ENCODE assay signal across 8 mouse cellular contexts in the genomic region with DNA sequence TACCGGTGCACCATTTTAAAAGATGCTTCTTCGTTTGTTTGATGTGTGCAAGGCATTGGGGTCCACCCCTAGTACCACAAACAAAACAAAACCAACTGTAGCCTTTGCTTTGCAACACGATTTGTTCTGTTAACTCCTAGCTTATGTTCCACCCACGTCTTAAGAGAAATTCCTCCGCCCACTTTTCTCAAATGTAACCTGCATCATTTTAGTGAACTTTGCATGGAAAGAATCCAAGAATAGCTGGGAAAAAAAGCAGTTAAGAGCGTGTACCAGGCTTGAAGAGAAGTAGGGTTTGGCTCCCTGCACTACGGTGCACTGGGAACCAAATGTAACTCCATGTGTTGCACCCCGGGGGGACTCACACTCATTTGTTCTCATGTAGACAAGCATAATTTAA. TPM values are rescaled to one million over a fixed set of nuclear protein-coding genes. Genes with fewer than 3 reads are reported as not detected.
DNase-seq lines count a peak whose midpoint lies in the region; ATAC-seq and TF ChIP-seq lines count a peak whose summit lies in the region.

No protein-coding gene starts in this region.

- H3K27me3 ChIP-seq in heart, embryonic 14.5 days (ENCODE audit: control insufficient read depth, insufficient read depth, low read length) = no peaks in the 10 kb centered on the region
- H3K27me3 ChIP-seq in E14TG2a.4 (ENCODE audit: insufficient read depth, low read length) = no peaks in the 10 kb centered on the region
- no peaks in the 10 kb centered on the region for H3K27me3 ChIP-seq in forebrain, embryonic 12.5 days
- no peaks in the 10 kb centered on the region for H3K27me3 ChIP-seq in liver, embryonic 15.5 days

- no peak for DNase-seq in heart, adult 11 months
- DNase-seq in left cerebral cortex, postnatal 10 days (ENCODE audit: extremely low spot score in 1 of 2, low spot score in 2 of 2) = no peak
- no peak for DNase-seq in adrenal gland, postnatal 4 days (ENCODE audit: low spot score in 2 of 2)

- WGBS in heart, embryonic 14.5 days = 11% methylated on average over 8 of the region's 8 CpGs
- 24% methylated on average over 8 of the region's 8 CpGs for WGBS in forebrain, embryonic 12.5 days
- 9% methylated on average over 8 of the region's 8 CpGs for WGBS in liver, embryonic 15.5 days (ENCODE audit: insufficient replicate concordance)

- peak overlapping the region; percentile 99 for H3K9ac ChIP-seq in heart, embryonic 14.5 days (ENCODE audit: low read length)
- peak overlapping the region; percentile 100 for H3K9ac ChIP-seq in forebrain, embryonic 12.5 days
- H3K9ac ChIP-seq in liver, embryonic 15.5 days = peak overlapping the region; percentile 99

- TF ChIP-seq CTCF in E14TG2a.4 (conservative IDR thresholded peaks at IDR 0.05; ENCODE audit: low read length) = no peak

- H3K27ac ChIP-seq in heart, embryonic 14.5 days (replicated peaks in 1 of 2; ENCODE audit: control insufficient read depth in 1 of 2, insufficient read depth in 1 of 2, low read depth in 2 of 2, low read length in 2 of 2) = peak overlapping the region in 1 of 2 experiments; percentile 69; a peak in 1 of 4 replicates
- H3K27ac ChIP-seq in forebrain, embryonic 12.5 days = no peak overlapping the region
- H3K27ac ChIP-seq in liver, embryonic 15.5 days (replicated peaks) = peak overlapping the region; percentile 99; the same call in 1 of the 2 replicates

- H3K9me3 ChIP-seq in heart, embryonic 14.5 days (ENCODE audit: control insufficient read depth, low read length) = no peaks in the 10 kb centered on the region
- H3K9me3 ChIP-seq in E14TG2a.4 (ENCODE audit: low read length) = no peaks in the 10 kb centered on the region
- H3K9me3 ChIP-seq in forebrain, embryonic 12.5 days = no peaks in the 10 kb centered on the region
- no peaks in the 10 kb centered on the region for H3K9me3 ChIP-seq in liver, embryonic 15.5 days (replicated peaks)

- H3K4me2 ChIP-seq in heart, embryonic 14.5 days (ENCODE audit: low read length) = peak overlapping the region; percentile 66
- peak overlapping the region; percentile 63 for H3K4me2 ChIP-seq in forebrain, embryonic 12.5 days
- H3K4me2 ChIP-seq in liver, embryonic 15.5 days = peak overlapping the region; percentile 82

- H3K36me3 ChIP-seq in heart, embryonic 14.5 days (ENCODE audit: control insufficient read depth, insufficient read depth, low read length) = peaks cover 7% of the 10 kb centered on the region
- peaks cover 33% of the 10 kb centered on the region for H3K36me3 ChIP-seq in E14TG2a.4 (ENCODE audit: insufficient read depth, low read length)
- peaks cover 10% of the 10 kb centered on the region for H3K36me3 ChIP-seq in forebrain, embryonic 12.5 days (replicated peaks)
- H3K36me3 ChIP-seq in liver, embryonic 15.5 days (replicated peaks) = peaks cover 21% of the 10 kb centered on the region

- H3K4me3 ChIP-seq in heart, embryonic 14.5 days (ENCODE audit: control insufficient read depth in 1 of 2, insufficient read depth in 1 of 2, low read depth in 1 of 2, low read length in 2 of 2) = peak overlapping the region; percentile 91 to 96; a peak in 3 of 4 replicates
- peak overlapping the region; percentile 94 for H3K4me3 ChIP-seq in E14TG2a.4 (replicated peaks; ENCODE audit: low read length)
- H3K4me3 ChIP-seq in forebrain, embryonic 12.5 days (replicated peaks) = peak overlapping the region; percentile 99
- peak overlapping the region; percentile 94 for H3K4me3 ChIP-seq in liver, embryonic 15.5 days (replicated peaks)

- intact Hi-C loops in left cerebral cortex, postnatal 10 days (cut with DNase I) = loop anchor here (2.0 kb wide), 1 partner anchor 33 kb away; the partner anchor contains the start of gene Pcbd2

- ATAC-seq in heart, embryonic 14.5 days (ENCODE audit: insufficient number of reproducible peaks, insufficient read depth, low FRiP score, low read depth) = no peak
- no peak for ATAC-seq in forebrain, embryonic 12.5 days (ENCODE audit: low FRiP score)
- no peak for ATAC-seq in liver, embryonic 15.5 days (ENCODE audit: insufficient read depth)
- no peak for ATAC-seq in frontal cortex, adult (ENCODE audit: low TSS enrichment)

- H3K4me1 ChIP-seq in heart, embryonic 14.5 days (ENCODE audit: control insufficient read depth in 2 of 2, insufficient read depth in 2 of 2, low read length in 2 of 2) = peaks cover 4 to 26% of the 10 kb centered on the region in 2 experiments
- H3K4me1 ChIP-seq in E14TG2a.4 (replicated peaks; ENCODE audit: low read depth, low read length) = peaks cover 63% of the 10 kb centered on the region
- peaks cover 25% of the 10 kb centered on the region for H3K4me1 ChIP-seq in forebrain, embryonic 12.5 days
- peaks cover 32% of the 10 kb centered on the region for H3K4me1 ChIP-seq in liver, embryonic 15.5 days (replicated peaks)

RNA-seq across cellular contexts. Expression of gene B230219D22Rik, which starts 1.2 kb away (rescaled TPM):
- 74.8 and 75.4 TPM in 2 replicates for polyA plus RNA-seq in heart, embryonic 14.5 days (2014; fragmentation: Nextera tagmentation; extraction: Ambion mirVana)
- 68.7 and 71.2 TPM in 2 replicates for polyA plus RNA-seq in forebrain, embryonic 12.5 days (2016; fragmentation: Nextera tagmentation; extraction: Ambion mirVana)
- polyA plus RNA-seq in liver, embryonic 15.5 days (2015; fragmentation: Nextera tagmentation; extraction: Ambion mirVana) = 10.7 and 11.3 TPM in 2 replicates
- total RNA-seq in left cerebral cortex, postnatal 10 days (2021) = 10 to 100 TPM; 90.4 to 92.0 TPM
- 10 to 100 TPM; 64.5 to 66.0 TPM for total RNA-seq in adrenal gland, postnatal 4 days (2021)

RNA-seq across cellular contexts. Expression of gene Txndc15, which starts 20.3 kb away (rescaled TPM):
- 69.6 and 70.5 TPM in 2 replicates for polyA plus RNA-seq in heart, embryonic 14.5 days (2014; fragmentation: Nextera tagmentation; extraction: Ambion mirVana)
- polyA plus RNA-seq in forebrain, embryonic 12.5 days (2016; fragmentation: Nextera tagmentation; extraction: Ambion mirVana) = 86.3 and 93.3 TPM in 2 replicates
- polyA plus RNA-seq in liver, embryonic 15.5 days (2015; fragmentation: Nextera tagmentation; extraction: Ambion mirVana) = 28.9 and 31.0 TPM in 2 replicates
- 10 to 100 TPM; 62.9 to 68.8 TPM for total RNA-seq in left cerebral cortex, postnatal 10 days (2021)
- total RNA-seq in adrenal gland, postnatal 4 days (2021) = 10 to 100 TPM; 53.9 to 54.3 TPM

RNA-seq across cellular contexts. Expression of gene Pcbd2, which starts 33.1 kb away (rescaled TPM):
- polyA plus RNA-seq in heart, embryonic 14.5 days (2014; fragmentation: Nextera tagmentation; extraction: Ambion mirVana) = 58.7 and 65.0 TPM in 2 replicates
- polyA plus RNA-seq in forebrain, embryonic 12.5 days (2016; fragmentation: Nextera tagmentation; extraction: Ambion mirVana) = 23.1 and 25.6 TPM in 2 replicates
- polyA plus RNA-seq in liver, embryonic 15.5 days (2015; fragmentation: Nextera tagmentation; extraction: Ambion mirVana) = 32.0 and 32.4 TPM in 2 replicates
- total RNA-seq in left cerebral cortex, postnatal 10 days (2021) = 10 to 100 TPM; 26.9 to 32.1 TPM
- total RNA-seq in adrenal gland, postnatal 4 days (2021) = 10 to 100 TPM; 55.0 to 56.2 TPM

RNA-seq across cellular contexts. Expression of gene Ddx46, which starts 59.3 kb away (rescaled TPM):
- polyA plus RNA-seq in heart, embryonic 14.5 days (2014; fragmentation: Nextera tagmentation; extraction: Ambion mirVana) = 22.0 and 22.8 TPM in 2 replicates
- 47.4 and 52.4 TPM in 2 replicates for polyA plus RNA-seq in forebrain, embryonic 12.5 days (2016; fragmentation: Nextera tagmentation; extraction: Ambion mirVana)
- polyA plus RNA-seq in liver, embryonic 15.5 days (2015; fragmentation: Nextera tagmentation; extraction: Ambion mirVana) = 13.2 and 14.0 TPM in 2 replicates
- total RNA-seq in left cerebral cortex, postnatal 10 days (2021) = 10 to 100 TPM; 44.2 to 45.2 TPM
- 10 to 100 TPM; 57.1 to 57.2 TPM for total RNA-seq in adrenal gland, postnatal 4 days (2021)
